Mouse (Mus musculus) CH12.LX (cell line): ENCODE results near the gene Tmem139. TPM values are rescaled to one million over a fixed set of nuclear protein-coding genes. Genes with fewer than 3 reads are reported as not detected.

Experiments used
- DNase-seq: peaks from one replicate; pipeline ENCODE4 v3.0.0-alpha.2; 2013; ENCODE audit errors: extremely low read depth
- H3K27ac ChIP-seq: 2 replicates; pipeline ENCODE4 v1.5.1; 2012; ENCODE audit warnings: low read depth, mild to moderate bottlenecking, control low read depth, moderate library complexity; ENCODE audit not compliant: insufficient read depth
- H3K27me3 ChIP-seq: replicated peaks from 2 replicates; pipeline ENCODE3; 2012; ENCODE audit warnings: inconsistent platforms
- H3K36me3 ChIP-seq, 2 experiments: replicated peaks in 1 of 2; 2 replicates each; pipeline versions ENCODE3 to v1.6.1; 2012; ENCODE audit warnings: inconsistent platforms in 1 of 2, low read length in 1 of 2, mild to moderate bottlenecking in 1 of 2, mixed read lengths in 1 of 2, moderate library complexity in 1 of 2; ENCODE audit not compliant: control insufficient read depth in 1 of 2, insufficient read depth in 1 of 2
- H3K4me1 ChIP-seq, 2 experiments: 2 replicates each; pipeline ENCODE4 v1.6.1; 2012; ENCODE audit warnings: inconsistent platforms in 1 of 2, moderate library complexity in 1 of 2; ENCODE audit not compliant: insufficient read depth in 2 of 2, control insufficient read depth in 1 of 2
- H3K4me2 ChIP-seq: 2 replicates; pipeline ENCODE4 v1.6.1; 2012; ENCODE audit warnings: low read depth, mild to moderate bottlenecking, control low read depth; ENCODE audit not compliant: poor library complexity, insufficient read depth, severe bottlenecking
- H3K4me3 ChIP-seq, 3 experiments: fragments of 150-350 bp in 1 of 3; sonication (generic) in 1 of 3; replicated peaks in 1 of 3; 2 replicates each; pipeline versions ENCODE3 to v1.5.1; 2011 to 2012; ENCODE audit warnings: low read depth in 2 of 3, low read length in 2 of 3, mild to moderate bottlenecking in 2 of 3, moderate library complexity in 2 of 3, control low read depth in 1 of 3, improper control_type of control experiment in 1 of 3, inconsistent platforms in 1 of 3, mixed read lengths in 1 of 3; ENCODE audit not compliant: poor library complexity in 1 of 3
- H3K79me2 ChIP-seq: replicated peaks from 2 replicates; pipeline ENCODE4 v1.6.1; 2012; ENCODE audit warnings: mild to moderate bottlenecking, moderate library complexity; ENCODE audit not compliant: control insufficient read depth, poor library complexity, insufficient read depth, severe bottlenecking; ENCODE audit errors: extremely low read depth
- H3K9ac ChIP-seq: 2 replicates; pipeline ENCODE4 v1.6.1; 2012; ENCODE audit warnings: low read depth, mild to moderate bottlenecking, control low read depth, moderate library complexity; ENCODE audit not compliant: insufficient read depth
- H3K9me3 ChIP-seq: replicated peaks from 2 replicates; pipeline ENCODE3; 2012; ENCODE audit warnings: low read length, inconsistent platforms, mixed read lengths
- BHLHE40 ChIP-seq: IDR thresholded peaks from 2 replicates; pipeline ENCODE4 v1.6.1; 2011; ENCODE audit warnings: mild to moderate bottlenecking, low read depth, low read length, improper control_type of control experiment
- ETS1 ChIP-seq: conservative IDR thresholded peaks from 2 replicates; pipeline ENCODE4 v1.6.1; 2012; ENCODE audit warnings: low read depth, mild to moderate bottlenecking, inconsistent platforms, low read length, improper control_type of control experiment, moderate library complexity
- IRF4 ChIP-seq: IDR thresholded peaks from 2 replicates; pipeline ENCODE4 v1.6.1; 2014; ENCODE audit warnings: low read depth, mild to moderate bottlenecking, inconsistent platforms, low read length, improper control_type of control experiment
- MAZ ChIP-seq: IDR thresholded peaks from 2 replicates; pipeline ENCODE4 v1.6.1; 2012; ENCODE audit warnings: low read depth, mild to moderate bottlenecking, inconsistent platforms, low read length, improper control_type of control experiment, moderate library complexity
- MEF2A ChIP-seq: IDR thresholded peaks from 2 replicates; pipeline ENCODE4 v1.6.1; 2014; ENCODE audit warnings: low read depth, mild to moderate bottlenecking, inconsistent platforms, low read length, improper control_type of control experiment, borderline replicate concordance
- MXI1 ChIP-seq: IDR thresholded peaks from 2 replicates; pipeline ENCODE4 v1.6.1; 2011; ENCODE audit warnings: mild to moderate bottlenecking, low read depth, low read length, improper control_type of control experiment
- MYC ChIP-seq: IDR thresholded peaks from 2 replicates; pipeline ENCODE4 v1.6.1; 2011; ENCODE audit warnings: low read depth, mild to moderate bottlenecking, improper control_type of control experiment, low read length
- NELFE ChIP-seq: IDR thresholded peaks from 2 replicates; pipeline ENCODE4 v1.6.1; 2011; ENCODE audit warnings: low read depth, low read length, improper control_type of control experiment
- NRF1 ChIP-seq: IDR thresholded peaks from 2 replicates; pipeline ENCODE4 v1.6.1; 2014; ENCODE audit warnings: low read depth, mild to moderate bottlenecking, inconsistent platforms, low read length, improper control_type of control experiment, moderate library complexity
- POLR2A ChIP-seq: IDR thresholded peaks from 2 replicates; pipeline ENCODE4 v1.6.1; 2011; ENCODE audit warnings: low read depth, mild to moderate bottlenecking, improper control_type of control experiment, low read length
- RAD21 ChIP-seq: IDR thresholded peaks from 2 replicates; pipeline ENCODE4 v1.6.1; 2011; ENCODE audit warnings: low read depth, mild to moderate bottlenecking, low read length, improper control_type of control experiment, moderate library complexity
- RCOR1 ChIP-seq: conservative IDR thresholded peaks from 2 replicates; pipeline ENCODE4 v1.6.1; 2012; ENCODE audit warnings: low read depth, mild to moderate bottlenecking, inconsistent platforms, low read length, improper control_type of control experiment
- SIN3A ChIP-seq: IDR thresholded peaks from 2 replicates; pipeline ENCODE4 v1.6.1; 2012; ENCODE audit warnings: low read length, improper control_type of control experiment, inconsistent platforms
- TBP ChIP-seq: conservative IDR thresholded peaks from 2 replicates; pipeline ENCODE4 v1.6.1; 2011; ENCODE audit warnings: low read depth, low read length, improper control_type of control experiment
- USF1 ChIP-seq: IDR thresholded peaks from 2 replicates; pipeline ENCODE4 v1.6.1; 2014; ENCODE audit warnings: low read depth, mild to moderate bottlenecking, inconsistent platforms, low read length, improper control_type of control experiment
- USF2 ChIP-seq: conservative IDR thresholded peaks from 2 replicates; pipeline ENCODE4 v1.6.1; 2011; ENCODE audit warnings: low read depth, low read length, improper control_type of control experiment
- ZC3H11A ChIP-seq: IDR thresholded peaks from 2 replicates; pipeline ENCODE4 v1.6.1; 2012; ENCODE audit warnings: low read depth, mild to moderate bottlenecking, inconsistent platforms, low read length, improper control_type of control experiment
- ZKSCAN1 ChIP-seq: IDR thresholded peaks from 2 replicates; pipeline ENCODE4 v1.6.1; 2012; ENCODE audit warnings: low read depth, inconsistent platforms, low read length, improper control_type of control experiment, borderline replicate concordance
- ZNF384 ChIP-seq: IDR thresholded peaks from 2 replicates; pipeline ENCODE4 v1.6.1; 2012; ENCODE audit warnings: low read depth, low read length, improper control_type of control experiment, inconsistent platforms
- dilution Hi-C: fragments of 300-500 bp; cut with MboI; formaldehyde crosslinking; loops from 2 replicates; pipeline ENCODE4 v1.14.3; 2020; ENCODE audit warnings: low sequenced_read_pairs; ENCODE audit not compliant: extremely low pct_unique_long_range_greater_than_20kb, extremely low pct_ligation_motif_present
- in situ Hi-C: fragments of 300-500 bp; cut with MboI; formaldehyde crosslinking; loops from 3 replicates; pipeline ENCODE4 v1.14.3; 2019; ENCODE audit warnings: low sequenced_read_pairs, low pct_ligation_motif_present, low pct_unique_long_range_greater_than_20kb, mixed read lengths
- polyA plus RNA-seq: library from polyadenylated mRNA; unstranded; fragments of >175 nt; gene quantifications from 2 replicates; pipeline ENCODE4 v1.2.1, GENCODE M21; 2012; ENCODE audit warnings: low read depth; ENCODE audit not compliant: insufficient read length
- total RNA-seq, 2 experiments: library from RNA; depleted of rRNA; stranded (reverse); fragments of 300-350 nt in 1 of 2; fragments of >200 nt in 1 of 2; gene quantifications; 2 replicates each; pipeline ENCODE4 v1.2.3; 2012 to 2014

Tmem139 gene
- total and polyA plus RNA-seq, 3 experiments, result 0.20 TPM; not detected in 2

DNA sequence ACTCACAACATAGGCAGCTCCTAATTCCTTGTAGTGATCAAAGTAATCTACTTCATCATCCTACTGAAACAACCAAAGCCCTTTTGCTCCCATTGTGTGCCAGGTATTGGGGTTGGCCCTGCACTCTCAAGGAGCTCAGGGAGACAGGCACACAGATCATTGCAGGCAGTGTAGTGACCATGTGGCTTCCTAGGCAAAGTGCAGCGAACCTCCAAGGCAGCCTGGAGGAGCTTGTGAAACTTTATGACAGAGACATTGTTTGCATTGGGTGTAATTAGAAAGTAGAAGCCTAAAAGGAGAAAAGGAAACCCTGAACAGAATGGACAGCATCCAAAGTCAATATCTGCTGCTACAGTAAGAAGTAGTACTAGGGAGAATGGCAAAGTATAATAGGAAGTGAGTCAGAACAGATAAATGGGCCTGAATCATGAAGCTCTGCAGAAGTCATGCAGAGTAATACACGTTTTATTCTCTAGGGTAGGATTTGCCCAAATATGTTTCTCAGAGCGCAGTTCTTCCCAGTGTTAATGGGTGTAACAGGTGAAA lies 33.9 kb downstream of the Tmem139 start:
- TF ChIP-seq NELFE, result no peak
- TF ChIP-seq ZKSCAN1, result no peak
- no peak for TF ChIP-seq MYC
- no peak for TF ChIP-seq ZNF384
- no peak for TF ChIP-seq TBP
- TF ChIP-seq SIN3A, result no peak
- no peak for TF ChIP-seq MAZ
- TF ChIP-seq ETS1, result no peak
- no peak for TF ChIP-seq MXI1
- TF ChIP-seq USF2, result no peak
- TF ChIP-seq NRF1, result no peak
- no peak for TF ChIP-seq USF1
- TF ChIP-seq BHLHE40, result no peak
- no peak for TF ChIP-seq POLR2A
- no peak for TF ChIP-seq ZC3H11A
- no peak for TF ChIP-seq RAD21
- TF ChIP-seq, all 38 proteins: peak for 0
- Histone ChIP-seq H3K27me3 (no peaks in the 10 kb centered on the region), H3K27ac (no peak overlapping the region), H3K36me3 (peaks cover 0 to 6% of the 10 kb centered on the region in 2 experiments), H3K4me1 (peaks cover 5 to 21% of the 10 kb centered on the region in 2 experiments), H3K79me2 (no peaks in the 10 kb centered on the region), H3K9me3 (no peaks in the 10 kb centered on the region), H3K4me3 (no peak overlapping the region), H3K4me2 (no peak overlapping the region), H3K9ac (no peak overlapping the region)
- dilution Hi-C loops, result no loop called here
- DNase-seq, result no peak
- in situ Hi-C loops, result no loop called here

DNA sequence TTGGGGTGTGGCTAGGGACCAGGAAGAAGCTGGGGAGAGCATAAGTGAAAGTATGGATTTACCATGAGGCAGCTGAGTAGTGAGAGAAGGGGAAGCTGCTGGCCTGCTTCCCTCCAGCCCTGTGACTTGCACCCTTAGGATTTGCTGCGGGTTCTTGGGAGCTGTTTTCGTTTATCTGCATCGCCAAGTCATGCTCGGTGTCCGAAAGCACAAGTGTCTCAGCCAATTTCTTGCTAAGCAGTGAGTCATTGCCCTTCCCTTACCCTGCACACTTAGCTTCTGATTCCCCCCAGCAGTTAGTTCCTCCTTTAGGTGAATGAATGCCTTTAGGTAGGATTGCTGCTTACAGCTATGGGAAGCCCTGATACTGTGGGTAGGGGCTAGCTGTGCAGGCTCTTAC lies 37.6 kb downstream of the Tmem139 start:
- Histone ChIP-seq H3K27me3 (no peaks in the 10 kb centered on the region), H3K36me3 (peaks cover 0 to 2% of the 10 kb centered on the region in 2 experiments), H3K4me2 (no peak overlapping the region), H3K4me1 (no peaks in the 10 kb centered on the region), H3K79me2 (no peaks in the 10 kb centered on the region), H3K9me3 (no peaks in the 10 kb centered on the region), H3K4me3 (no peak overlapping the region), H3K27ac (no peak overlapping the region), H3K9ac (no peak overlapping the region)
- TF ChIP-seq IRF4 (no peak), RCOR1 (no peak), MEF2A (no peak)
- in situ Hi-C loops (no loop called here), dilution Hi-C loops (no loop called here)
- DNase-seq, result no peak
